Mouse (Mus musculus) liver, adult 2 months (tissue): Measurements from ENCODE around the gene Plaur. TPM values are rescaled to one million over a fixed set of nuclear protein-coding genes. Genes with fewer than 3 reads are reported as not detected.

Experiments
- DNase-seq: peaks from one replicate; pipeline ENCODE4 v3.0.0-alpha.2; 2011; ENCODE audit warnings: low read depth, low spot score; ENCODE audit errors: extremely low read depth
- H3K27ac ChIP-seq: fragments of 200-500 bp; replicated peaks from 2 replicates; pipeline ENCODE4 v1.5.1; 2012; ENCODE audit warnings: low read depth, mild to moderate bottlenecking, control low read depth, inconsistent platforms, low read length; ENCODE audit not compliant: insufficient read depth
- H3K27me3 ChIP-seq: fragments of 200-500 bp; 2 replicates; pipeline ENCODE4 v1.6.1; 2012; ENCODE audit warnings: mild to moderate bottlenecking, moderate library complexity, low read length, inconsistent platforms; ENCODE audit not compliant: control insufficient read depth, insufficient read depth
- H3K36me3 ChIP-seq: fragments of 200-500 bp; 2 replicates; pipeline ENCODE4 v1.6.1; 2012; ENCODE audit warnings: low read length, inconsistent platforms; ENCODE audit not compliant: control insufficient read depth, insufficient read depth
- H3K4me1 ChIP-seq: fragments of 200-500 bp; 2 replicates; pipeline ENCODE4 v1.6.1; 2011; ENCODE audit warnings: low read length; ENCODE audit not compliant: control insufficient read depth, insufficient read depth
- H3K4me3 ChIP-seq: fragments of 200-500 bp; 2 replicates; pipeline ENCODE4 v1.5.1; 2011; ENCODE audit warnings: low read depth, mild to moderate bottlenecking, control low read depth, low read length, moderate library complexity; ENCODE audit not compliant: insufficient read depth
- H3K79me2 ChIP-seq: fragments of 200-500 bp; 2 replicates; pipeline ENCODE4 v1.6.1; 2012; ENCODE audit warnings: inconsistent platforms, mild to moderate bottlenecking, low read length, moderate library complexity; ENCODE audit not compliant: control insufficient read depth, insufficient read depth
- H3K9ac ChIP-seq: fragments of 200-500 bp; 2 replicates; pipeline ENCODE4 v1.6.1; 2012; ENCODE audit warnings: low read depth, mild to moderate bottlenecking, control low read depth, inconsistent platforms, low read length
- CTCF ChIP-seq: fragments of 200-500 bp; IDR thresholded peaks from 2 replicates; pipeline ENCODE4 v1.5.1; 2011; ENCODE audit warnings: low read depth, low read length, control low read depth
- POLR2A ChIP-seq: fragments of 200-500 bp; IDR thresholded peaks from 2 replicates; pipeline ENCODE4 v1.6.1; 2011; ENCODE audit warnings: low read length, control low read depth; ENCODE audit not compliant: insufficient read depth; ENCODE audit errors: extremely low read depth
- WGBS: fragments of 180-500 bp; shearing (Covaris S2); methylation state at CpG from one replicate; pipeline ENCODE4 v1.1.7; 2018; 5-methylcytosine and 5-hydroxymethylcytosine counted together
- polyA plus RNA-seq: library from polyadenylated mRNA; depleted of rRNA; stranded (reverse); fragments of >200 nt; gene quantifications from 2 replicates; pipeline ENCODE4 v1.2.3, GENCODE M21; 2012
- total RNA-seq: library from RNA; depleted of rRNA; stranded (reverse); fragments of >200 nt; gene quantifications from 2 replicates; pipeline ENCODE4 v1.2.3, GENCODE M21; 2014

The Plaur gene
- total and polyA plus RNA-seq, 2 experiments, result 0.18 to 0.97 TPM

DNA sequence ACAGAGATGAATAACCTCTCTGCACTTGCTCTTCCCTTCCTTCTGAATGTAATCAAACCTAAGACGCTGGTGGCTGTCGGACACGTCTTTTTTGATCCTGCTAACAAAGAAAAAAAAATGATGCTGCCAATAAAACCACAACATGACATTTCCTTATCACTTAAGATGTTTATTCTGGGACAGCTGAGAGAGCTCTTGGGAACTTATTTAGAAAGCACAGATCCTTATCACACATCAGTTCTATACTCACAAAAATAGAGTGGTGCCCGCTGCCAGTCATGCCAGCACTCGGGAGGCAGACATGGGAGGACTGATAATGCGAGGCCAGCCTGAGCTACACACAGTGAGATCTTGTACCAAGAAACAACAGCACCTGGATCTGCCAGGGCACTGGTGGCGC, 22.4 kb upstream of the Plaur start:
- H3K4me3 ChIP-seq, result no peak overlapping the region
- DNase-seq, result no peak
- H3K27ac ChIP-seq, result no peak overlapping the region
- TF ChIP-seq POLR2A (no peak), CTCF (no peak)
- no peaks in the 10 kb centered on the region for H3K4me1 ChIP-seq
- no peaks in the 10 kb centered on the region for H3K27me3 ChIP-seq
- WGBS, result 73% methylated on average over 7 of the region's 7 CpGs
- no peaks in the 10 kb centered on the region for H3K79me2 ChIP-seq
- H3K36me3 ChIP-seq, result no peaks in the 10 kb centered on the region
- H3K9ac ChIP-seq, result no peak overlapping the region

DNA sequence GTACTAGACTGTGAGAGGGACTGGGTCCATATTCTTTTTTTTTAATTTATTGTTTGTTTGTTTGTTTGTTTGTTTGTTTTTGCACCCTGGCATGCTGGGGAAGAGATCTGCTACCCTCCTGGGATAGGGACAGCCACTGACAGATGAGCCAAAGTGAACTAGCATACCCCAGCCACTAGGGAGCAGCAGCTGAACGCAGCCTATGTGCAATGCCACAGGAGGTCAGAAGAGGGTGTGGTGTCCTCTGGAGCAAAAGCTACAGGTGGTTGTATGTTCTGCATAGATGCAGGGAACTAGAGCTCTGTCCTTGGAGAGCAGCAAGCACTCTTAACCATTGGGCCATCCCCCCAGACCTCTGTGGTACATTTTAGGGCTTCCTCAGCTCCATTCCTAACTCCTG, 20.5 kb upstream of the Plaur start:
- WGBS, result 13% methylated on average over 1 of the region's 1 CpGs
- H3K9ac ChIP-seq, result no peak overlapping the region
- H3K36me3 ChIP-seq, result no peaks in the 10 kb centered on the region
- H3K27ac ChIP-seq, result no peak overlapping the region
- H3K27me3 ChIP-seq, result no peaks in the 10 kb centered on the region
- H3K4me1 ChIP-seq, result no peaks in the 10 kb centered on the region
- no peaks in the 10 kb centered on the region for H3K79me2 ChIP-seq
- no peak overlapping the region for H3K4me3 ChIP-seq
- peak; percentile 42 for DNase-seq
- TF ChIP-seq POLR2A, result no peak
- TF ChIP-seq CTCF, result peak; percentile 99

- H3K27ac ChIP-seq, result no peak overlapping the region
- 79% methylated on average over 8 of the region's 8 CpGs for WGBS
These were observed 20.0 kb upstream of the Plaur start for GRCm38 (mm10) chr7:24442313-24442712.

GRCm38 (mm10) chr7:24445266-24445926, 16.9 kb upstream of the Plaur start:
- Histone ChIP-seq H3K9ac (no peak overlapping the region), H3K4me3 (no peak overlapping the region), H3K36me3 (no peaks in the 10 kb centered on the region), H3K27ac (no peak overlapping the region), H3K27me3 (no peaks in the 10 kb centered on the region), H3K79me2 (no peaks in the 10 kb centered on the region), H3K4me1 (no peaks in the 10 kb centered on the region)
- DNase-seq, result no peak
- 87% methylated on average over 9 of the region's 9 CpGs for WGBS
- TF ChIP-seq POLR2A, result no peak
- TF ChIP-seq CTCF, result no peak

More at GRCm38 (mm10) chr7:24442313-24442712, 20.0 kb upstream of the Plaur start:
- Histone ChIP-seq H3K4me3 (no peak overlapping the region), H3K9ac (no peak overlapping the region), H3K27me3 (no peaks in the 10 kb centered on the region), H3K79me2 (no peaks in the 10 kb centered on the region), H3K36me3 (no peaks in the 10 kb centered on the region), H3K4me1 (no peaks in the 10 kb centered on the region)
- peak; percentile 16 for DNase-seq
- TF ChIP-seq POLR2A (no peak), CTCF (no peak)

- Histone ChIP-seq H3K27ac (no peak overlapping the region), H3K4me1 (no peaks in the 10 kb centered on the region), H3K9ac (no peak overlapping the region), H3K79me2 (no peaks in the 10 kb centered on the region), H3K36me3 (no peaks in the 10 kb centered on the region), H3K4me3 (no peak overlapping the region), H3K27me3 (no peaks in the 10 kb centered on the region)
- 74% methylated on average over 7 of the region's 7 CpGs for WGBS
- no peak for DNase-seq
- TF ChIP-seq POLR2A (no peak), CTCF (no peak)
These were observed 15.5 kb upstream of the Plaur start for GRCm38 (mm10) chr7:24446697-24447340.
